Mouse (Mus musculus): ENCODE results near the gene Ocel1. TPM values are rescaled to one million over a fixed set of nuclear protein-coding genes. Genes with fewer than 3 reads are reported as not detected.
A peak's percentile ranks its signal among the peaks of the same experiment; 100 is the strongest.

Ocel1 gene
- total and polyA plus RNA-seq, 3 experiments = 4.8 to 7.4 (median 7.1) TPM

DNA sequence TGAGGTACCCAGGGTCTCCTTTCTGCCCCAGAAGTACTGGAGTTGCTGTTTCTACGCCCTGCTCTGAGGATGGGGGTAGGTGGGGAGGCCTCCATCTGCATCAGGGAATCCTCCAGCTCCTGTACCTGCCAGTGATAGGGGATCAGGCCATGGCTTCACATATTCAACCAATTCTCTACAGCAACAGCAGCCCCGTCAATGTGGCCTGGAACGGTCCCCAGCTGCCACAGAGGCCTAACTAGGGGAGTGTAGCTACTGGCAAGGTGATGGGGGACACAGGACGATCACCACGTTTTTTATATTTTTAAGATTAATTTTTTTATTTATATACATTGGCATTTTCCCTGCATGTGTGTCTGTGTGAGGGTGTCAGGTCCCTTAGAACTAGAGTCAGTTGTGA is 21.3 kb downstream of the Ocel1 start:
- Histone ChIP-seq H3K4me3 (replicated peaks in 1 of 3; ENCODE audit: low read depth in 2 of 3, low read length in 2 of 3, poor library complexity in 1 of 3) (no peak overlapping the region), H3K79me2 (replicated peaks; ENCODE audit: control insufficient read depth, extremely low read depth, insufficient read depth, poor library complexity, severe bottlenecking) (0 out of 2 replicates have a peak, but pooled peaks cover 4% of the 10 kb centered on the region), H3K27ac (ENCODE audit: insufficient read depth, low read depth) (no peak overlapping the region), H3K36me3 (replicated peaks in 1 of 2; ENCODE audit: control insufficient read depth in 1 of 2, insufficient read depth in 1 of 2, low read length in 1 of 2) (no peaks in the 10 kb centered on the region), H3K27me3 (replicated peaks) (no peaks in the 10 kb centered on the region), H3K4me2 (ENCODE audit: insufficient read depth, low read depth, poor library complexity, severe bottlenecking) (no peak overlapping the region), H3K4me1 (ENCODE audit: control insufficient read depth in 1 of 2, insufficient read depth in 2 of 2) (peaks cover 10 to 38% of the 10 kb centered on the region in 2 experiments), H3K9me3 (replicated peaks; ENCODE audit: low read length) (no peaks in the 10 kb centered on the region), H3K9ac (ENCODE audit: insufficient read depth, low read depth) (no peak overlapping the region)
- in situ Hi-C loops (cut with MboI; ENCODE audit: low pct_ligation_motif_present, low pct_unique_long_range_greater_than_20kb, low sequenced_read_pairs) (no loop called here), dilution Hi-C loops (cut with MboI; ENCODE audit: extremely low pct_ligation_motif_present, extremely low pct_unique_long_range_greater_than_20kb, low sequenced_read_pairs) (no loop called here)
- DNase-seq (ENCODE audit: extremely low read depth) = no peak
- TF ChIP-seq USF2 (conservative IDR thresholded peaks at IDR 0.05; ENCODE audit: low read depth, low read length) (no peak), SMC3 (IDR thresholded peaks at IDR 0.05; ENCODE audit: low read depth, low read length) (no peak)

DNA sequence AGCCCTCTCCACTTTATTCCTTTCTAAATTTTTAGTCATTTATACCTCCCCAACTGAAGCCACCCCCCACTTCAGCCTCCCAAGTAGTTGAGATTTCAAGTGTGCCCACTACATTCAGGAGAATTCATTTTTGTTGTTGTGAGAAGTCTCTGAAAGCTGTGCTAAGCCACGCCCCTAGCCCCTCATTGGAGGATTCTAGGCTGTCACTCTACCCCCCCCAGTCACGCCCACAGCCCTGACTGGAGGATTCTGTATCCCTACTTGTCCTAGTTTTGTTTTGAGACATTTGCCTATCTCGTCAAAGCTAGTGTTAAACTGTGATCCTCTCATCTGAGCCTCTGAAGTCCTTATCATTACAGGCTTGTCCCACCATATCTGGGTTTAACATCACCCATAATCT is 21.8 kb downstream of the Ocel1 start:
- H3K36me3 ChIP-seq (replicated peaks in 1 of 2; ENCODE audit: control insufficient read depth in 1 of 2, insufficient read depth in 1 of 2, low read length in 1 of 2) = peaks cover 0 to 2% of the 10 kb centered on the region in 2 experiments
- H3K9me3 ChIP-seq (replicated peaks; ENCODE audit: low read length) = no peaks in the 10 kb centered on the region
- no peaks in the 10 kb centered on the region for H3K27me3 ChIP-seq (replicated peaks)
- H3K9ac ChIP-seq (ENCODE audit: insufficient read depth, low read depth) = no peak overlapping the region
- in situ Hi-C loops (cut with MboI; ENCODE audit: low pct_ligation_motif_present, low pct_unique_long_range_greater_than_20kb, low sequenced_read_pairs) = no loop called here
- peak; percentile 74 for DNase-seq (ENCODE audit: extremely low read depth)
- peaks cover 6% of the 10 kb centered on the region; the same call in 1 of the 2 replicates for H3K79me2 ChIP-seq (replicated peaks; ENCODE audit: control insufficient read depth, extremely low read depth, insufficient read depth, poor library complexity, severe bottlenecking)
- H3K27ac ChIP-seq (ENCODE audit: insufficient read depth, low read depth) = no peak overlapping the region
- H3K4me3 ChIP-seq (replicated peaks in 1 of 3; ENCODE audit: low read depth in 2 of 3, low read length in 2 of 3, poor library complexity in 1 of 3) = peak overlapping the region in 2 of 3 experiments; percentile 10 to 26
- H3K4me2 ChIP-seq (ENCODE audit: insufficient read depth, low read depth, poor library complexity, severe bottlenecking) = no peak overlapping the region
- TF ChIP-seq E2F4 (IDR thresholded peaks at IDR 0.05; ENCODE audit: insufficient replicate concordance, low read depth, low read length) (no peak), MYC (IDR thresholded peaks at IDR 0.05; ENCODE audit: low read depth, low read length) (no peak), TCF12 (IDR thresholded peaks at IDR 0.05; ENCODE audit: low read depth, low read length) (no peak), CTCF (conservative IDR thresholded peaks at IDR 0.05 in 1 of 2, IDR thresholded peaks at IDR 0.05 in 1 of 2; ENCODE audit: low read depth in 2 of 2, low read length in 2 of 2) (no peak), ELF1 (IDR thresholded peaks at IDR 0.05; ENCODE audit: low read depth, low read length) (no peak), UBTF (IDR thresholded peaks at IDR 0.05; ENCODE audit: low read depth, low read length) (no peak), NELFE (IDR thresholded peaks at IDR 0.05; ENCODE audit: low read depth, low read length) (no peak), IRF4 (IDR thresholded peaks at IDR 0.05; ENCODE audit: low read depth, low read length) (no peak)
- peaks cover 13 to 43% of the 10 kb centered on the region in 2 experiments for H3K4me1 ChIP-seq (ENCODE audit: control insufficient read depth in 1 of 2, insufficient read depth in 2 of 2)
- dilution Hi-C loops (cut with MboI; ENCODE audit: extremely low pct_ligation_motif_present, extremely low pct_unique_long_range_greater_than_20kb, low sequenced_read_pairs) = no loop called here

DNA sequence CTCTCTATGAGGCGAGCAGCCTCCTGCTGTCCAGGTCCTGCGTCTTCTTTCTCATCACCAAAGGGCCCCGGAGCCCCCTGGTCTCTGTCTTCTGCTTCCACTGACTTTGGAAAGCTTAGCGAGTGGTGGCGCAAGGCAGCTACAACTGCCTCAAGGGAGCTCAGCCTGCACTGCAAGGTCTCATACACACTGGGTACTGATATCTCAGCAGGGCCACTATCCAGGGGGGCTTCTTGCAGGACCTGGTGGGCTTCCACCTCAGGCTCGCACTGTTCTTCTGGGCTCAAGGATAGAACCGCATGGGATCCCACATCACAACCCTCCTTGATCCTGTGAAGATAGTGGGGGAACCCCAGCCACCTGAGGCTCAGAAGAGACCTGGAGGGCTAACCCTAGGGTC is 23.4 kb downstream of the Ocel1 start:
- Histone ChIP-seq H3K27ac (ENCODE audit: insufficient read depth, low read depth) (no peak overlapping the region), H3K4me3 (replicated peaks in 1 of 3; ENCODE audit: low read depth in 2 of 3, low read length in 2 of 3, poor library complexity in 1 of 3) (no peak overlapping the region), H3K4me1 (ENCODE audit: control insufficient read depth in 1 of 2, insufficient read depth in 2 of 2) (peaks cover 13 to 49% of the 10 kb centered on the region in 2 experiments), H3K27me3 (replicated peaks) (no peaks in the 10 kb centered on the region), H3K9ac (ENCODE audit: insufficient read depth, low read depth) (no peak overlapping the region), H3K36me3 (replicated peaks in 1 of 2; ENCODE audit: control insufficient read depth in 1 of 2, insufficient read depth in 1 of 2, low read length in 1 of 2) (peaks cover 10 to 14% of the 10 kb centered on the region in 2 experiments), H3K79me2 (replicated peaks; ENCODE audit: control insufficient read depth, extremely low read depth, insufficient read depth, poor library complexity, severe bottlenecking) (peaks cover 6% of the 10 kb centered on the region; the same call in 1 of the 2 replicates), H3K4me2 (ENCODE audit: insufficient read depth, low read depth, poor library complexity, severe bottlenecking) (no peak overlapping the region), H3K9me3 (replicated peaks; ENCODE audit: low read length) (no peaks in the 10 kb centered on the region)
- no peak for DNase-seq (ENCODE audit: extremely low read depth)
- TF ChIP-seq ELF1 (IDR thresholded peaks at IDR 0.05; ENCODE audit: low read depth, low read length) (no peak), USF1 (IDR thresholded peaks at IDR 0.05; ENCODE audit: low read depth, low read length) (no peak), MAZ (IDR thresholded peaks at IDR 0.05; ENCODE audit: low read depth, low read length) (no peak), ZKSCAN1 (IDR thresholded peaks at IDR 0.05; ENCODE audit: borderline replicate concordance, low read depth, low read length) (no peak), RAD21 (IDR thresholded peaks at IDR 0.05; ENCODE audit: low read depth, low read length) (no peak), ETS1 (conservative IDR thresholded peaks at IDR 0.05; ENCODE audit: low read depth, low read length) (no peak), BHLHE40 (IDR thresholded peaks at IDR 0.05; ENCODE audit: low read depth, low read length) (no peak), POLR2AphosphoS2 (IDR thresholded peaks at IDR 0.05; ENCODE audit: low read depth, low read length) (no peak), MEF2A (IDR thresholded peaks at IDR 0.05; ENCODE audit: borderline replicate concordance, low read depth, low read length) (no peak), EP300 (IDR thresholded peaks at IDR 0.05; ENCODE audit: low read length) (no peak), MYC (IDR thresholded peaks at IDR 0.05; ENCODE audit: low read depth, low read length) (no peak)
- in situ Hi-C loops (cut with MboI; ENCODE audit: low pct_ligation_motif_present, low pct_unique_long_range_greater_than_20kb, low sequenced_read_pairs) (no loop called here), dilution Hi-C loops (cut with MboI; ENCODE audit: extremely low pct_ligation_motif_present, extremely low pct_unique_long_range_greater_than_20kb, low sequenced_read_pairs) (no loop called here)
